Mouse (Mus musculus): ENCODE measurements around the gene Brca1. TPM values are rescaled to one million over a fixed set of nuclear protein-coding genes. Genes with fewer than 3 reads are reported as not detected.

The Brca1 gene
- total RNA-seq, 1 experiment from 2014 or later = 5.6 TPM

Other genes starting within 250 kb of the Brca1 start
- gene Becn1, start 249.7 kb downstream of the Brca1 start, total RNA-seq (2017) = 289 and 291 TPM in 2 replicates
- gene Psme3, start 235.7 kb downstream of the Brca1 start, total RNA-seq (2017) = 75.9 and 97.2 TPM in 2 replicates
- gene Aoc2, start 226.9 kb downstream of the Brca1 start, total RNA-seq (2017) = 3.6 and 4.9 TPM in 2 replicates
- gene Aoc3, start 221.3 kb downstream of the Brca1 start, total RNA-seq (2017) = 0.25 TPM in 1 of 2 replicates, not detected in the other
- not detected in 2 replicates for gene G6pc, start 184.4 kb downstream of the Brca1 start, total RNA-seq (2017)
- gene Aarsd1, start 134.3 kb downstream of the Brca1 start, total RNA-seq (2017) = 15.7 and 18.7 TPM in 2 replicates
- gene Gm27029, start 127.2 kb downstream of the Brca1 start, total RNA-seq (2017) = 0.37 and 0.93 TPM in 2 replicates
- gene Rundc1, start 126.9 kb downstream of the Brca1 start, total RNA-seq (2017) = 10.0 and 12.0 TPM in 2 replicates
- 0.49 and 1.5 TPM in 2 replicates for gene Ptges3l, start 126.6 kb downstream of the Brca1 start, total RNA-seq (2017)
- gene Rpl27, start 109.7 kb downstream of the Brca1 start, total RNA-seq (2017) = 281 and 354 TPM in 2 replicates
- gene Ifi35, start 103.5 kb downstream of the Brca1 start, total RNA-seq (2017) = 69.7 and 73.4 TPM in 2 replicates
- 0.70 TPM in 1 of 2 replicates, not detected in the other for gene Rnd2, start 87.0 kb downstream of the Brca1 start, total RNA-seq (2017)
- 5.9 and 7.7 TPM in 2 replicates for gene Vat1, start 85.7 kb downstream of the Brca1 start, total RNA-seq (2017)
- gene Nbr1, start 194 bp upstream of the Brca1 start, total RNA-seq (2017) = 166 and 171 TPM in 2 replicates
- gene Tmem106a, start 30.3 kb upstream of the Brca1 start, total RNA-seq (2017) = 6.9 and 7.2 TPM in 2 replicates
- gene Gm11634, start 47.3 kb upstream of the Brca1 start, total RNA-seq (2017) = not detected in 2 replicates
- gene Rdm1, start 75.2 kb upstream of the Brca1 start, total RNA-seq (2017) = 20.4 and 31.3 TPM in 2 replicates
- gene Arl4d, start 113.6 kb upstream of the Brca1 start, total RNA-seq (2017) = 2.2 and 2.7 TPM in 2 replicates
- 60.8 and 61.8 TPM in 2 replicates for gene Dhx8, start 181.0 kb upstream of the Brca1 start, total RNA-seq (2017)
- not detected in 2 replicates for gene Etv4, start 233.4 kb upstream of the Brca1 start, total RNA-seq (2017)

All from neutrophil, adult 5-6 weeks (primary cell).